Mouse (Mus musculus) neutrophil, adult 5-6 weeks (primary cell): ENCODE data around the gene Klhl29. TPM values are rescaled to one million over a fixed set of nuclear protein-coding genes. Genes with fewer than 3 reads are reported as not detected.
"Not testable (repeated sequence)": the region's sequence is repeated elsewhere in the genome, so short reads cannot be mapped to it uniquely, and the experiment has no call there.

Experiments
- ATAC-seq: fragments of 151-379, 151-347 bp; 2 replicates; pipeline ENCODE4 v1.8.0; 2017; ENCODE audit warnings: mild to moderate bottlenecking, moderate TSS enrichment; ENCODE audit not compliant: insufficient number of reproducible peaks, poor library complexity, low FRiP score, severe bottlenecking; ENCODE audit errors: extremely low read depth
- total RNA-seq: library from RNA; stranded (forward); fragments of 200-1000 nt; gene quantifications from 2 replicates; pipeline ENCODE4 v1.2.3, GENCODE M21; 2017

Klhl29 gene
- total RNA-seq, 1 experiment from 2014 or later = 0.12 TPM

- no peak for ATAC-seq
Observed at GRCm38 (mm10) chr12:5363961-5364634, 11.4 kb downstream of the Klhl29 start.

- ATAC-seq = no peak
Observed at GRCm38 (mm10) chr12:5359065-5359464, 16.4 kb downstream of the Klhl29 start.

- no peak for ATAC-seq
Observed at GRCm38 (mm10) chr12:5358497-5358896, 17.0 kb downstream of the Klhl29 start.

- ATAC-seq = no peak
Observed at GRCm38 (mm10) chr12:5353416-5353815, 22.1 kb downstream of the Klhl29 start.

- ATAC-seq = no peak
Observed at GRCm38 (mm10) chr12:5352771-5353170, 22.7 kb downstream of the Klhl29 start.

- ATAC-seq = no peak
Observed at GRCm38 (mm10) chr12:5350491-5351285, 24.8 kb downstream of the Klhl29 start.

GRCm38 (mm10) chr12:5345088-5345487 lies 30.4 kb downstream of the Klhl29 start:
- no peak for ATAC-seq

- ATAC-seq = not testable (repeated sequence)
Observed at GRCm38 (mm10) chr12:5344457-5344856, 31.0 kb downstream of the Klhl29 start.

- ATAC-seq = no peak
Observed at GRCm38 (mm10) chr12:5340151-5340603, 35.3 kb downstream of the Klhl29 start.

- ATAC-seq = no peak
Observed at GRCm38 (mm10) chr12:5336927-5337712, 38.4 kb downstream of the Klhl29 start.

GRCm38 (mm10) chr12:5336331-5336730 lies 39.2 kb downstream of the Klhl29 start:
- ATAC-seq = no peak

- ATAC-seq = no peak
Observed at GRCm38 (mm10) chr12:5334956-5335355, 40.5 kb downstream of the Klhl29 start.

- ATAC-seq = no peak
Observed at GRCm38 (mm10) chr12:5334175-5334574, 41.3 kb downstream of the Klhl29 start.

GRCm38 (mm10) chr12:5331810-5332484 lies 43.5 kb downstream of the Klhl29 start:
- no peak for ATAC-seq

GRCm38 (mm10) chr12:5330496-5331070 lies 44.9 kb downstream of the Klhl29 start:
- no peak for ATAC-seq

GRCm38 (mm10) chr12:5322444-5323087 lies 52.9 kb downstream of the Klhl29 start:
- ATAC-seq = no peak

- ATAC-seq = no peak
Observed at GRCm38 (mm10) chr12:5321017-5321416, 54.5 kb downstream of the Klhl29 start.

GRCm38 (mm10) chr12:5319359-5319973 lies 56.0 kb downstream of the Klhl29 start:
- ATAC-seq = no peak
